Mouse (Mus musculus) lung, embryonic 14.5 days (tissue): Measurements from ENCODE around the gene Tigd2. TPM values are rescaled to one million over a fixed set of nuclear protein-coding genes. Genes with fewer than 3 reads are reported as not detected.

Experiments used
- ATAC-seq: fragments of 200-750 bp; cut with Nextera tagmentation; 2 replicates; pipeline ENCODE4 v1.8.0; 2017; ENCODE audit warnings: mild to moderate bottlenecking, moderate TSS enrichment, moderate library complexity; ENCODE audit not compliant: insufficient read depth
- DNase-seq: peaks from one replicate; pipeline ENCODE4 v3.0.0-alpha.2; 2015
- H3K27ac ChIP-seq: fragments of 300-500 bp; sonication (generic); 2 replicates; pipeline ENCODE4 v1.5.1; 2014; ENCODE audit warnings: low read depth, mild to moderate bottlenecking, moderate library complexity
- H3K27me3 ChIP-seq: fragments of 300-500 bp; sonication (generic); 2 replicates; pipeline ENCODE4 v1.6.1; 2014; ENCODE audit warnings: low read length, control low read depth; ENCODE audit not compliant: insufficient read depth
- H3K36me3 ChIP-seq: fragments of 300-500 bp; sonication (generic); 2 replicates; pipeline ENCODE4 v1.6.1; 2014; ENCODE audit warnings: control low read depth; ENCODE audit not compliant: insufficient read depth
- H3K4me1 ChIP-seq: fragments of 300-500 bp; sonication (generic); 2 replicates; pipeline ENCODE4 v1.6.1; 2014; ENCODE audit warnings: antibody characterized with exemption, control low read depth; ENCODE audit not compliant: insufficient read depth
- H3K4me2 ChIP-seq: fragments of 300-500 bp; sonication (generic); 2 replicates; pipeline ENCODE4 v1.6.1; 2014; ENCODE audit warnings: mild to moderate bottlenecking
- H3K4me3 ChIP-seq: fragments of 300-500 bp; sonication (generic); 2 replicates; pipeline ENCODE4 v1.5.1; 2014; ENCODE audit warnings: low read depth, low read length
- H3K9ac ChIP-seq: fragments of 300-500 bp; sonication (generic); 2 replicates; pipeline ENCODE4 v1.6.1; 2014
- H3K9me3 ChIP-seq: fragments of 300-500 bp; sonication (generic); 2 replicates; pipeline ENCODE4 v1.6.1; 2016; ENCODE audit warnings: low read depth, low read length, control low read depth
- CTCF ChIP-seq: IDR thresholded peaks from 2 replicates; pipeline ENCODE4 v1.5.1; 2016; ENCODE audit warnings: antibody characterized with exemption, low read depth
- WGBS: fragments of 180-500 bp; shearing (Covaris S2); extraction: QIAGEN DNeasy Blood & Tissue Kit; methylation state at CpG from one replicate; pipeline ENCODE4 v1.1.7; 2014; 5-methylcytosine and 5-hydroxymethylcytosine counted together
- polyA plus RNA-seq: library from polyadenylated mRNA; unstranded; fragments of >200 nt; fragmentation: Nextera tagmentation; extraction: Ambion mirVana; gene quantifications from 2 replicates; pipeline ENCODE4 v1.2.1, GENCODE M21; 2014

Gene Tigd2
- polyA plus RNA-seq, 1 experiment from 2014 or later: 9.4 TPM

DNA sequence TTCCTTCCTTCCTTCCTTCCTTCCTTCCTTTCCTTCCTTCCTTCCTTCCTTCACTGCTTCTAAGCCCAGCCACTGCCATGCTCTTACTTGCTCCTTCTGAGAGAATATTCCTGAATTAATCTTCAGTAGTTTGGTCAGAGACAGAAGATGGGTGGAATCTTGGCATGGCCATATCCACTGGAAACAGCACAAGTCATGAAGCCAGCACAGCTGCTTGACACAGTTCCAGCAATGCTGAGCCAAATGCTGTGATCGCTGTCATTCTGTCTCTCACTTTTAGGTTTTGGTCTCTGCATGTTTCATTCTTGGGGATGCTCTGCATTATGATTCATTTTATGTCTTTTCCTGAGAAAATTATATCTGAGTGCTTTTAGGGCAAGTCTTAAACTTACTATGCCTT, 47.2 kb downstream of the Tigd2 start:
- H3K9ac ChIP-seq: no peak overlapping the region
- H3K4me2 ChIP-seq: no peak overlapping the region
- no peak for TF ChIP-seq CTCF
- H3K27ac ChIP-seq: no peak overlapping the region
- no peaks in the 10 kb centered on the region for H3K9me3 ChIP-seq
- no peaks in the 10 kb centered on the region for H3K27me3 ChIP-seq
- H3K36me3 ChIP-seq: no peaks in the 10 kb centered on the region
- WGBS: 71% methylated on average over 1 of the region's 1 CpGs
- no peak overlapping the region for H3K4me3 ChIP-seq
- ATAC-seq (no peak), DNase-seq (peak; percentile 37)
- no peaks in the 10 kb centered on the region for H3K4me1 ChIP-seq

Other genes starting within 250 kb of the Tigd2 start
- 13.7 and 18.1 TPM in 2 replicates for gene Fam13a, start 184.3 kb upstream of the Tigd2 start, polyA plus RNA-seq
- 6.2 and 7.1 TPM in 2 replicates for gene Gprin3, start 217.4 kb downstream of the Tigd2 start, polyA plus RNA-seq